Mouse (Mus musculus): ENCODE results near the gene Nebl. TPM values are rescaled to one million over a fixed set of nuclear protein-coding genes. Genes with fewer than 3 reads are reported as not detected.
A peak's percentile ranks its signal among the peaks of the same experiment; 100 is the strongest.

Nebl gene
- total and polyA plus RNA-seq, 3 experiments: 4.7 to 5.4 TPM; not detected in 1

DNA sequence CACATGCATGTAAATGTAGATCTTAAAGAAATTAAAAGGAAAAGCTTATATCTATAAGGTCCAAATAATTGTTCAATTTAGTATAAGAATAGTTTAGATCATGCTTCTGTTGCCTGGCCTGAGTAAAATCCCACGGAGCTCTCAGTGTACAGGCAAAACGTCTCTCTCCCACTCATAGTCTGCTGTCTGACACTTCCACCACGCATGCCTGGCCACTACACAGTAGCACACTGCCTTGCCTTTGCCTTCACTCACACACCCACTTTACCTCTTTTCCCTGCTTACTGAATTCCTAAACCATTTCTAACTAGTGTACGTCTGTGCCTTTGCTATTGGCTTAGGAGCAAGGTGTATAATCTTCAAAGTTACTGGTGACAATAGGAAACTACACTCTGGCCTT is 302.2 kb downstream of the Nebl start:
- DNase-seq (ENCODE audit: low read depth, low spot score): no peak
- Histone ChIP-seq H3K79me2 (ENCODE audit: control insufficient read depth, insufficient read depth, low read length, poor library complexity) (no peaks in the 10 kb centered on the region), H3K27me3 (ENCODE audit: control insufficient read depth in 1 of 2, insufficient read depth in 2 of 2, low read length in 2 of 2) (peaks cover 0 to 3% of the 10 kb centered on the region in 2 experiments; a peak in 2 of 4 replicates), H3K4me3 (ENCODE audit: control insufficient read depth in 1 of 2, insufficient read depth in 1 of 2, low read depth in 2 of 2, low read length in 2 of 2) (no peak overlapping the region), H3K9me3 (replicated peaks; ENCODE audit: insufficient read depth, low read length) (no peaks in the 10 kb centered on the region), H3K27ac (ENCODE audit: control insufficient read depth, low read depth, low read length) (no peak overlapping the region), H3K9ac (ENCODE audit: control insufficient read depth, low read depth, low read length, poor library complexity, severe bottlenecking) (no peak overlapping the region), H3K36me3 (ENCODE audit: control insufficient read depth in 1 of 2, insufficient read depth in 2 of 2, low read length in 2 of 2) (no peaks in the 10 kb centered on the region), H3K4me1 (ENCODE audit: control insufficient read depth in 1 of 2, insufficient read depth in 2 of 2, low read length in 2 of 2) (no peaks in the 10 kb centered on the region)
- TF ChIP-seq MAFK (IDR thresholded peaks at IDR 0.05; ENCODE audit: borderline replicate concordance, low read depth, low read length): no peak
- no peak for TF ChIP-seq MAZ (IDR thresholded peaks at IDR 0.05; ENCODE audit: low read depth, low read length)
- no peak for TF ChIP-seq SMC3 (IDR thresholded peaks at IDR 0.05; ENCODE audit: low read depth, low read length)

DNA sequence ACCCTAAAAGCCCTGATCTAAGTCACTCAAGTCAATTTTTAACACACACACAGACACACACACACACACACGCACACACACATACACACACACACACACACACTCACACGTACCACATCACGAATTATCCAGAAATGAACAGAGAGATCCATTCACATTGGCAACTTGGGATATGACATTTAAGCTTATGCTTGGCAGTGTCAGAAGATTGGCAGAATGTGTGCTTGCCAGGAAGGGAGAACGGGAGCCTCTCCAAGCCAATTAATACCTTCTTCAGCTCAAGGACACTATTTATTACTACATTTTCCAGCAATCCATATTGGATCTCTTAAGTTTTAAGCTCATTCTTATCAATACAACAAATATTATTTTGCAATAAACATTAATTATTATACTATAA is 303.1 kb downstream of the Nebl start:
- no peak overlapping the region for H3K4me3 ChIP-seq (ENCODE audit: control insufficient read depth in 1 of 2, insufficient read depth in 1 of 2, low read depth in 2 of 2, low read length in 2 of 2)
- H3K4me1 ChIP-seq (ENCODE audit: control insufficient read depth in 1 of 2, insufficient read depth in 2 of 2, low read length in 2 of 2): no peaks in the 10 kb centered on the region
- peaks cover 3% of the 10 kb centered on the region in 2 experiments; a peak in 2 of 4 replicates for H3K27me3 ChIP-seq (ENCODE audit: control insufficient read depth in 1 of 2, insufficient read depth in 2 of 2, low read length in 2 of 2)
- TF ChIP-seq MAZ (IDR thresholded peaks at IDR 0.05; ENCODE audit: low read depth, low read length) (no peak), MYB (IDR thresholded peaks at IDR 0.05; ENCODE audit: low read depth, low read length) (no peak), MEF2A (IDR thresholded peaks at IDR 0.05; ENCODE audit: extremely low read depth, insufficient replicate concordance, low read depth, low read length, poor library complexity, severe bottlenecking) (no peak), JUND (IDR thresholded peaks at IDR 0.05; ENCODE audit: low read depth, low read length) (no peak)
- no peaks in the 10 kb centered on the region for H3K9me3 ChIP-seq (replicated peaks; ENCODE audit: insufficient read depth, low read length)
- H3K36me3 ChIP-seq (ENCODE audit: control insufficient read depth in 1 of 2, insufficient read depth in 2 of 2, low read length in 2 of 2): no peaks in the 10 kb centered on the region
- no peak overlapping the region for H3K27ac ChIP-seq (ENCODE audit: control insufficient read depth, low read depth, low read length)
- H3K9ac ChIP-seq (ENCODE audit: control insufficient read depth, low read depth, low read length, poor library complexity, severe bottlenecking): no peak overlapping the region
- H3K79me2 ChIP-seq (ENCODE audit: control insufficient read depth, insufficient read depth, low read length, poor library complexity): no peaks in the 10 kb centered on the region
- DNase-seq (ENCODE audit: low read depth, low spot score): no peak

DNA sequence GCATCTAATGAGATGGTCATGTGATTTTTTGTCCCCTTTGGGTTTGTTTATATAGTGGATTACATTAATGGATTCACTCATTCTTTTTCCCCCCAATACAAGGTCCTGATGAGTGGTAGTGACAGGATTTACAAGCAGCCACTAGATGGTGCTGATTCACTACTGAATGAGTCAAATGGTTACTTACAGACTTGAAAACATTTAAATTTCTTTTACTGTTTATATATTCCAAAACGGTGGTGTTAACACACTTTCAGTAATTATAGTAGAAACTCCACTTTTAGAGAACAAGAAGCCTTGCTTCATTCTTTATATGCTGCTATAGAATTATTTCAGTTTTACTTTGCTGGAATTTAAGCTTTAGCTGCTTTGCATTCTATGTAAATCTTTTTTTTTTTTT is 308.3 kb downstream of the Nebl start:
- Histone ChIP-seq H3K4me1 (ENCODE audit: control insufficient read depth in 1 of 2, insufficient read depth in 2 of 2, low read length in 2 of 2) (no peaks in the 10 kb centered on the region), H3K79me2 (ENCODE audit: control insufficient read depth, insufficient read depth, low read length, poor library complexity) (no peaks in the 10 kb centered on the region), H3K27ac (ENCODE audit: control insufficient read depth, low read depth, low read length) (no peak overlapping the region), H3K4me3 (ENCODE audit: control insufficient read depth in 1 of 2, insufficient read depth in 1 of 2, low read depth in 2 of 2, low read length in 2 of 2) (no peak overlapping the region), H3K36me3 (ENCODE audit: control insufficient read depth in 1 of 2, insufficient read depth in 2 of 2, low read length in 2 of 2) (no peaks in the 10 kb centered on the region), H3K27me3 (ENCODE audit: control insufficient read depth in 1 of 2, insufficient read depth in 2 of 2, low read length in 2 of 2) (peaks cover 2 to 3% of the 10 kb centered on the region in 2 experiments; a peak in 1 of 4 replicates), H3K9me3 (replicated peaks; ENCODE audit: insufficient read depth, low read length) (no peaks in the 10 kb centered on the region), H3K9ac (ENCODE audit: control insufficient read depth, low read depth, low read length, poor library complexity, severe bottlenecking) (no peak overlapping the region)
- peak; percentile 70 for DNase-seq (ENCODE audit: low read depth, low spot score)
- TF ChIP-seq NELFE (IDR thresholded peaks at IDR 0.05; ENCODE audit: low read depth, low read length) (no peak), E2F4 (IDR thresholded peaks at IDR 0.05; ENCODE audit: borderline replicate concordance, low read depth, low read length) (no peak), RAD21 (IDR thresholded peaks at IDR 0.05; ENCODE audit: low read depth, low read length) (peak; percentile 90), TAL1 (IDR thresholded peaks at IDR 0.05; ENCODE audit: low read length) (no peak), TBP (IDR thresholded peaks at IDR 0.05; ENCODE audit: low read depth, low read length) (no peak), ELF1 (IDR thresholded peaks at IDR 0.05; ENCODE audit: low read depth, low read length) (no peak), ZMIZ1 (IDR thresholded peaks at IDR 0.05; ENCODE audit: low read depth, low read length) (no peak), USF2 (IDR thresholded peaks at IDR 0.05; ENCODE audit: borderline replicate concordance in 1 of 2, insufficient read depth in 1 of 2, low read depth in 1 of 2, low read length in 2 of 2) (no peak), MEF2A (IDR thresholded peaks at IDR 0.05; ENCODE audit: extremely low read depth, insufficient replicate concordance, low read depth, low read length, poor library complexity, severe bottlenecking) (no peak), RCOR1 (IDR thresholded peaks at IDR 0.05; ENCODE audit: low read depth, low read length) (no peak), SIN3A (IDR thresholded peaks at IDR 0.05; ENCODE audit: low read length) (no peak), ZNF384 (IDR thresholded peaks at IDR 0.05; ENCODE audit: low read depth, low read length) (no peak), ZC3H11A (IDR thresholded peaks at IDR 0.05; ENCODE audit: low read depth, low read length) (peak; percentile 47), CHD2 (IDR thresholded peaks at IDR 0.05; ENCODE audit: low read length) (no peak), ETS1 (IDR thresholded peaks at IDR 0.05; ENCODE audit: low read depth, low read length) (no peak), BHLHE40 (IDR thresholded peaks at IDR 0.05; ENCODE audit: borderline replicate concordance, low read depth, low read length) (no peak), EP300 (IDR thresholded peaks at IDR 0.05; ENCODE audit: low read depth in 1 of 2, low read length in 2 of 2) (no peak), UBTF (IDR thresholded peaks at IDR 0.05; ENCODE audit: borderline replicate concordance, insufficient read depth, low read depth, low read length) (no peak), MAX (IDR thresholded peaks at IDR 0.05; ENCODE audit: low read length) (no peak), MAFK (IDR thresholded peaks at IDR 0.05; ENCODE audit: borderline replicate concordance, low read depth, low read length) (no peak), POLR2AphosphoS2 (IDR thresholded peaks at IDR 0.05; ENCODE audit: low read length) (no peak), CHD1 (IDR thresholded peaks at IDR 0.05; ENCODE audit: low read depth, low read length) (no peak)
